Mouse (Mus musculus): ENCODE data around the gene Aanat. TPM values are rescaled to one million over a fixed set of nuclear protein-coding genes. Genes with fewer than 3 reads are reported as not detected.
A peak's percentile ranks its signal among the peaks of the same experiment; 100 is the strongest.

Gene Aanat
- polyA plus RNA-seq, 1 experiment from 2014 or later: not detected

DNA sequence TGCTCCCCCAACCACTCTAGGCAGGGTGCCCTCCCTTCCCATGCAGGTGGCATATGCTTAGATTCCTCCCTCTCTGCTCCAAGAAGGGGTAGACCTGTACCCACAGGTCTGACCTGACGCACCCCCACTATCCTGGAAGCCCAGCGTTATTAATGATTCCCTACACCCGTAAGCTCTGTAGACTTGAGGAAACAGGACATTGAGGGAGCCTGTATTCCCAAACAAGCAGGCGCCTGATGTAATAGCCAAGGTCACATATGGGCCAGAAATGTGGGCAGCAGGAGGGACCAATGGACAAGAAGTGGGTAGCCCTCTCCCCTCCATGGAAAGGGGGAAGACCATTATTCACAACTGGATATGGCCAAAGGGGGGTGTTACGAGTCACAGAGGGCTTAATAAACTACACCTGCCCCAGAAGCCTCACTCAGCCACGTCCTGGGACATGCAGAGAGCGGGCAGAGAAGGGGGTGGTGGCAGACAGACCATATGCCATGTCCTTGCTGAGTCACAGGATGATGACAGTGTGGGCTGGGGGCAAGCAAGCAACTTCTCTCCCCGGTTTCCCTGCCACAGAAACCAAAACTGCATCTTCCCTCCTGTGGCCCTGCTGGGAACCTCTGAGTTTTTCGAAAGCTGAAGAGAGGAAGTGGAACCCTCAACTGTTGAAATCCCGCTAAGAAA lies 30.3 kb downstream of the Aanat start:
- Histone ChIP-seq H3K36me3 (ENCODE audit: insufficient read depth, low read length) (no peaks in the 10 kb centered on the region), H3K4me2 (replicated peaks; ENCODE audit: low read depth, low read length) (no peak overlapping the region), H3K27me3 (ENCODE audit: insufficient read depth, low read length) (no peaks in the 10 kb centered on the region), H3K9me3 (ENCODE audit: low read length) (no peaks in the 10 kb centered on the region), H3K27ac (ENCODE audit: low read length) (peak overlapping the region; percentile 51; the same call in 1 of the 2 replicates), H3K4me3 (ENCODE audit: low read length) (no peak overlapping the region), H3K4me1 (ENCODE audit: insufficient read depth, low read length) (peaks cover 44% of the 10 kb centered on the region), H3K9ac (replicated peaks; ENCODE audit: low read length) (no peak overlapping the region; the same call in 1 of the 2 replicates)
- WGBS: 74% methylated on average over 10 of the region's 10 CpGs
- no peak; the same call in 1 of the 2 replicates for ATAC-seq (ENCODE audit: low FRiP score, low TSS enrichment)

GRCm38 (mm10) chr11:116617641-116618040 lies 31.4 kb downstream of the Aanat start:
- Histone ChIP-seq H3K27ac (ENCODE audit: low read length) (no peak overlapping the region), H3K4me3 (ENCODE audit: low read length) (no peak overlapping the region), H3K27me3 (ENCODE audit: insufficient read depth, low read length) (no peaks in the 10 kb centered on the region), H3K9me3 (ENCODE audit: low read length) (no peaks in the 10 kb centered on the region), H3K4me2 (replicated peaks; ENCODE audit: low read depth, low read length) (no peak overlapping the region), H3K4me1 (ENCODE audit: insufficient read depth, low read length) (peaks cover 55% of the 10 kb centered on the region), H3K9ac (replicated peaks; ENCODE audit: low read length) (no peak overlapping the region), H3K36me3 (ENCODE audit: insufficient read depth, low read length) (no peaks in the 10 kb centered on the region)
- whole genome bisulfite sequencing: 76% methylated on average over 7 of the region's 7 CpGs
- no peak for ATAC-seq (ENCODE audit: low FRiP score, low TSS enrichment)

- ATAC-seq (ENCODE audit: low FRiP score, low TSS enrichment): no peak
- no peaks in the 10 kb centered on the region for H3K36me3 ChIP-seq (ENCODE audit: insufficient read depth, low read length)
- no peaks in the 10 kb centered on the region for H3K9me3 ChIP-seq (ENCODE audit: low read length)
- 87% methylated on average over 7 of the region's 7 CpGs for WGBS
- H3K9ac ChIP-seq (replicated peaks; ENCODE audit: low read length): no peak overlapping the region
- no peaks in the 10 kb centered on the region for H3K27me3 ChIP-seq (ENCODE audit: insufficient read depth, low read length)
- H3K4me3 ChIP-seq (ENCODE audit: low read length): no peak overlapping the region
- H3K4me1 ChIP-seq (ENCODE audit: insufficient read depth, low read length): peaks cover 65% of the 10 kb centered on the region
- H3K27ac ChIP-seq (ENCODE audit: low read length): no peak overlapping the region
- H3K4me2 ChIP-seq (replicated peaks; ENCODE audit: low read depth, low read length): no peak overlapping the region
Observed at GRCm38 (mm10) chr11:116618666-116619065, 32.4 kb downstream of the Aanat start.

DNA sequence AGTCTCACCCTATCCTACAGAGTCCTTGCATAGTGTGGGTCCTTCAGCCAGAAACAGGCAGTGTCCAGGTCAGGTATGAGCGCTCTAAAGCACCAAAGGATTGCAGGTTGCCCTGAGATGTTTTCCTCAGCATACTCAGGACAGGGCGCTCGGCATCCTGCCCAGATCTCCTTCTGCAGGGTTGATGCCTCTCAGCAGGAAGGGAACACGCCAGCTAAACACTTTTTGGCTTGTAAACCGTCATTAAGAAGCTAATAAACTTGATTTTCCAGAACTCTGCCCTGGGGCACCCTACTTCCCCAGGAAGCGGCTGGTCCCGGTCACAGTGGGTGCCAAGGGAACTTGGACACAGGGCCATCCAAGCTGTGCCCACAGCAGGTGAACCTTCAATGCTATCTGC lies 32.9 kb downstream of the Aanat start:
- H3K36me3 ChIP-seq (ENCODE audit: insufficient read depth, low read length): no peaks in the 10 kb centered on the region

GRCm38 (mm10) chr11:116619561-116619960 lies 33.3 kb downstream of the Aanat start:
- no peaks in the 10 kb centered on the region for H3K36me3 ChIP-seq (ENCODE audit: insufficient read depth, low read length)
- H3K4me3 ChIP-seq (ENCODE audit: low read length): no peak overlapping the region
- WGBS: 35% methylated on average over 8 of the region's 8 CpGs
- no peak for ATAC-seq (ENCODE audit: low FRiP score, low TSS enrichment)
- no peak overlapping the region for H3K4me2 ChIP-seq (replicated peaks; ENCODE audit: low read depth, low read length)
- no peak overlapping the region for H3K27ac ChIP-seq (ENCODE audit: low read length)
- H3K9ac ChIP-seq (replicated peaks; ENCODE audit: low read length): no peak overlapping the region
- peaks cover 68% of the 10 kb centered on the region for H3K4me1 ChIP-seq (ENCODE audit: insufficient read depth, low read length)
- no peaks in the 10 kb centered on the region for H3K27me3 ChIP-seq (ENCODE audit: insufficient read depth, low read length)
- H3K9me3 ChIP-seq (ENCODE audit: low read length): no peaks in the 10 kb centered on the region

More for the DNA sequence above, 32.9 kb downstream of the Aanat start:
- H3K4me2 ChIP-seq (replicated peaks; ENCODE audit: low read depth, low read length): no peak overlapping the region
- H3K27ac ChIP-seq (ENCODE audit: low read length): no peak overlapping the region
- peaks cover 65% of the 10 kb centered on the region for H3K4me1 ChIP-seq (ENCODE audit: insufficient read depth, low read length)
- H3K27me3 ChIP-seq (ENCODE audit: insufficient read depth, low read length): no peaks in the 10 kb centered on the region
- 76% methylated on average over 7 of the region's 7 CpGs for WGBS
- no peaks in the 10 kb centered on the region for H3K9me3 ChIP-seq (ENCODE audit: low read length)
- no peak overlapping the region for H3K9ac ChIP-seq (replicated peaks; ENCODE audit: low read length)
- ATAC-seq (ENCODE audit: low FRiP score, low TSS enrichment): no peak
- H3K4me3 ChIP-seq (ENCODE audit: low read length): no peak overlapping the region

DNA sequence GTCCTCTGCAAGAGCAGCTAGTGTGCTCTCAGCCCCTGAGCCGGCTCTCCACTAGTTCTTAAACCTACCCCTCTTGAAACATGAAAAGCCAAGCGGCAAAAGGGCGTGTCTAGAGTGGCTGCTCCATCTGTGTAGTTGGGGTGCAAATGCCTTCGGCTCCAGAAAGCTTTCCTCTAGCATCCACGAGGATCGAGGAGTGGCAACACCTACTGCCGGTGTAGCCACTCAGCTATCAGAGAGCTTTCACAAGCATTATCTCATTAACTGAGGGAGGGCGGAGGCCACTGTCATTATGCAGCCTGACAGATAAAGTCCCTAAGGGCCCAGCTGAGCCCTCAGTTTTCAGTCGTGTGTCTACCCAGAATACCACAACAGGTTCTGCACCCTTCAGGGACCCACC lies 33.8 kb downstream of the Aanat start:
- Histone ChIP-seq H3K27ac (ENCODE audit: low read length) (no peak overlapping the region), H3K4me1 (ENCODE audit: insufficient read depth, low read length) (peaks cover 68% of the 10 kb centered on the region), H3K27me3 (ENCODE audit: insufficient read depth, low read length) (no peaks in the 10 kb centered on the region), H3K36me3 (ENCODE audit: insufficient read depth, low read length) (no peaks in the 10 kb centered on the region), H3K9me3 (ENCODE audit: low read length) (no peaks in the 10 kb centered on the region), H3K4me3 (ENCODE audit: low read length) (no peak overlapping the region), H3K9ac (replicated peaks; ENCODE audit: low read length) (no peak overlapping the region), H3K4me2 (replicated peaks; ENCODE audit: low read depth, low read length) (no peak overlapping the region)
- WGBS: 29% methylated on average over 9 of the region's 9 CpGs
- no peak for ATAC-seq (ENCODE audit: low FRiP score, low TSS enrichment)

DNA sequence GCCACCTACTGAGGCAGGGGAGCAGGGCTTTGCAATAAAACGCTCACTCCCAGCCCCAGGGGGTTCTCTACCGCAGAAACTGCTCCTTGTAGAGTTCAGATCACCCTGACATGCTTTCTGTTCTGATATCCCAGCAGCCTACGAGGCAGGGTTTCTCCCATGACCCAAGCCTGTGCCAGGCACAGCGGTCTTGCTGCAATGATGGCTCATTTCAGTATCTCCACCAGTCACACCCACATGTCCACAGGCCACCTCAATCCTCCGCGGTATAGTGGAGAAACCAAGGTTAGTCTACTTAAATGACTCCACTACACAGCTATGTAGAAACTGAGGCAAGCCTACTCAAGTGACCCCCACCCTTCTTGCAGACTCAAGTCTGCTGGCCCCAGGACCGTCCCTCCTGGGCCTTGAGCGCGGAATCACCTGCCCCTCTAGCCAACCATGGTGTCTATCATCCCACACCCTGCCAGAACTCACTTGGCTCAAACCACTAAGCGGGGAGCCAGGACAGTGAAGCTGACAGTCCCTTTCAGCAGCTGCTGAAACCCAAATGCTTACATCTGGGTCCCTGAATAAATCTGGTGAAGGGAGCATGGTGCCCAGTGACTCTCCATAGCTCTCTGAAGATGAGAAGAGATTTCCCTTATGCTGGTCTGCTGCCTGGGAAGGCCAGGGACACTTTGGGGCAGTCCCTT lies 34.5 kb downstream of the Aanat start:
- H3K4me2 ChIP-seq (replicated peaks; ENCODE audit: low read depth, low read length): no peak overlapping the region
- H3K36me3 ChIP-seq (ENCODE audit: insufficient read depth, low read length): no peaks in the 10 kb centered on the region
- peak overlapping the region; percentile 69 for H3K27ac ChIP-seq (ENCODE audit: low read length)
- no peak overlapping the region for H3K9ac ChIP-seq (replicated peaks; ENCODE audit: low read length)
- H3K27me3 ChIP-seq (ENCODE audit: insufficient read depth, low read length): no peaks in the 10 kb centered on the region
- H3K4me1 ChIP-seq (ENCODE audit: insufficient read depth, low read length): peaks cover 64% of the 10 kb centered on the region
- 62% methylated on average over 10 of the region's 10 CpGs for WGBS
- ATAC-seq (ENCODE audit: low FRiP score, low TSS enrichment): no peak
- no peak overlapping the region for H3K4me3 ChIP-seq (ENCODE audit: low read length)
- no peaks in the 10 kb centered on the region for H3K9me3 ChIP-seq (ENCODE audit: low read length)

DNA sequence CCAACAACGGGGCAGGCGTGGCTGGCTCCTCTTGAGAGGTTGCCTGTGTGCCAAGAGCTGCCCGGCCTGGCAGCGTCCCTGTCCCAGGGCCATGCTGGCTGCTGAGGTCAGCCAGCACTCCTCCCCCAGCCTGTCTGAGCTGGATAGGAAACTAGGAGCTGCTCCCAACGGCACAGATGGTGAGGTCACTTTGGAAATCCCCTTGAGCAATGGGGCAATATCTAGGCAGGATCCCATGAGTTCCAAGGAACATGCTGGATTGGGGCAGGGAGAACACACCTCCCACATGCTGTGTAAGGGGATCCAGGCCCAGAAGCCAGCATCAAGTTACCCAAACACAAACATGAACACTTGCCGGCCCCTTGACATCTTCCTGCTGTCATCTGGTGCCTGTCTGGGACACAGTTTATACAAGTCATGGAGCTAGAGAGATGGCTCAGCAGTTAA lies 35.0 kb downstream of the Aanat start:
- H3K27me3 ChIP-seq (ENCODE audit: insufficient read depth, low read length): no peaks in the 10 kb centered on the region
- H3K4me1 ChIP-seq (ENCODE audit: insufficient read depth, low read length): peaks cover 58% of the 10 kb centered on the region
- H3K4me2 ChIP-seq (replicated peaks; ENCODE audit: low read depth, low read length): no peak overlapping the region
- peak; percentile 70 for ATAC-seq (ENCODE audit: low FRiP score, low TSS enrichment)
- H3K9me3 ChIP-seq (ENCODE audit: low read length): no peaks in the 10 kb centered on the region
- peak overlapping the region; percentile 69 for H3K27ac ChIP-seq (ENCODE audit: low read length)
- H3K4me3 ChIP-seq (ENCODE audit: low read length): no peak overlapping the region
- no peak overlapping the region for H3K9ac ChIP-seq (replicated peaks; ENCODE audit: low read length)
- no peaks in the 10 kb centered on the region for H3K36me3 ChIP-seq (ENCODE audit: insufficient read depth, low read length)
- 11% methylated on average over 6 of the region's 6 CpGs for WGBS

DNA sequence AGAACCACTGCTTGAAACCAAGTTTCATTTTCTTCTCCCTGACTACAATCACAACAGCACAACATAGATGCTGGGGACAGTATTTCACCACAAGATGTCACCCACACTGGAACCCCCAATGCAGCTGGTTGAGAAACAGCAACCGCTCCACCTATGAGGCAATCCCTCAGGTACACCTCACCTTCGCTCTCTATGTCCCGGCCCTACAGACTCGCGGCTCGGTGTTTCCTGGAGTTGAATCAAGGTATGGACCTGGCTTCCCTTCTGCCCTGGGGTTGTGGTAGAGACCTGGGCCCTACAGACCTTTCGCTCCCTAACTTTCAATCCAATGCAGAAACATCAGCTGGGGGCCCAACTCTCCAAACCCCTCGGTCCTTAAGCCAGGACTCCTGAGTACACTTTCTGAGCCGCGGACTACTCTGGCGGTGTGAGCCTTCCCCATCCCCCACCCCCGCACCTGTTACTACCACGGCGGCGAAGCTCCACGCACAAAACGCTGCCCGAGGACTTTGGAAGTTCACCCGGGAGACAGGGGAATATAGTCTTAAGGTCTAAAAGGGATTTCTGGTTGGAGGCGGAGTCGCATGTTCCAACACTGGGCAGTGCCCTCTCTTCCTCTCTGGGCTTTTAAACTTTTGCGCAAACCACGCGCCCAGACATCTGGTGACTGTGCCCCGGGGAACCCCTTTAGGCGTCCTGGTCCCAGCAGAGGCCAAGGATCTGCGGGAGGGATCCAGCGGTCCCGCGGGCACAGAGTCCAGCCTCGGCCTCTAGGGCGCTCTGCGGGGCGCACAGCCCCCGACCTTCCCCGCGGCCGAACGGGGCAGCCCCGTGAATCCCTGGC lies 37.3 kb downstream of the Aanat start:
- no peak overlapping the region; the same call in 1 of the 2 replicates for H3K27ac ChIP-seq (ENCODE audit: low read length)
- peak overlapping the region; percentile 77 for H3K9ac ChIP-seq (replicated peaks; ENCODE audit: low read length)
- H3K4me2 ChIP-seq (replicated peaks; ENCODE audit: low read depth, low read length): peak overlapping the region; percentile 82
- WGBS: 6% methylated on average over 40 of the region's 40 CpGs
- H3K27me3 ChIP-seq (ENCODE audit: insufficient read depth, low read length): no peaks in the 10 kb centered on the region
- peaks cover 50% of the 10 kb centered on the region for H3K4me1 ChIP-seq (ENCODE audit: insufficient read depth, low read length)
- H3K36me3 ChIP-seq (ENCODE audit: insufficient read depth, low read length): no peaks in the 10 kb centered on the region
- H3K9me3 ChIP-seq (ENCODE audit: low read length): no peaks in the 10 kb centered on the region
- no peak for ATAC-seq (ENCODE audit: low FRiP score, low TSS enrichment)
- H3K4me3 ChIP-seq (ENCODE audit: low read length): peak overlapping the region; percentile 74

All from kidney, embryonic 16.5 days (tissue).